Mouse (Mus musculus) brain, embryonic 14.5 days (tissue): ENCODE measurements at regions not wholly inside any gene's neighbourhood (a gene's known extent, or its start where the extent isn't known, plus 50 kb on each side); places are given as distances from the start of the nearest gene placed in this dataset.

ENCODE experiments used
- CTCF ChIP-seq: fragments of 200-500 bp; IDR thresholded peaks from 2 replicates; pipeline ENCODE4 v1.5.1; 2012; ENCODE audit warnings: inconsistent platforms, mild to moderate bottlenecking, moderate library complexity, borderline replicate concordance; ENCODE audit not compliant: insufficient read depth, insufficient read length; ENCODE audit errors: extremely low read depth
- POLR2A ChIP-seq: fragments of 200-500 bp; IDR thresholded peaks from 2 replicates; pipeline ENCODE4 v1.6.1; 2012; ENCODE audit warnings: mild to moderate bottlenecking, inconsistent platforms, borderline replicate concordance; ENCODE audit not compliant: poor library complexity, insufficient read depth, insufficient read length, severe bottlenecking; ENCODE audit errors: extremely low read depth

GRCm38 (mm10) chr1:88577498-88578230, 67.8 kb upstream of the Glrp1 start:
- TF ChIP-seq CTCF (no peak), POLR2A (no peak)
